Mouse (Mus musculus): Measurements from ENCODE around the gene Cyba. TPM values are rescaled to one million over a fixed set of nuclear protein-coding genes. Genes with fewer than 3 reads are reported as not detected.

The Cyba gene
- total and polyA plus RNA-seq, 2 experiments = 13.9 to 34.2 TPM

DNA sequence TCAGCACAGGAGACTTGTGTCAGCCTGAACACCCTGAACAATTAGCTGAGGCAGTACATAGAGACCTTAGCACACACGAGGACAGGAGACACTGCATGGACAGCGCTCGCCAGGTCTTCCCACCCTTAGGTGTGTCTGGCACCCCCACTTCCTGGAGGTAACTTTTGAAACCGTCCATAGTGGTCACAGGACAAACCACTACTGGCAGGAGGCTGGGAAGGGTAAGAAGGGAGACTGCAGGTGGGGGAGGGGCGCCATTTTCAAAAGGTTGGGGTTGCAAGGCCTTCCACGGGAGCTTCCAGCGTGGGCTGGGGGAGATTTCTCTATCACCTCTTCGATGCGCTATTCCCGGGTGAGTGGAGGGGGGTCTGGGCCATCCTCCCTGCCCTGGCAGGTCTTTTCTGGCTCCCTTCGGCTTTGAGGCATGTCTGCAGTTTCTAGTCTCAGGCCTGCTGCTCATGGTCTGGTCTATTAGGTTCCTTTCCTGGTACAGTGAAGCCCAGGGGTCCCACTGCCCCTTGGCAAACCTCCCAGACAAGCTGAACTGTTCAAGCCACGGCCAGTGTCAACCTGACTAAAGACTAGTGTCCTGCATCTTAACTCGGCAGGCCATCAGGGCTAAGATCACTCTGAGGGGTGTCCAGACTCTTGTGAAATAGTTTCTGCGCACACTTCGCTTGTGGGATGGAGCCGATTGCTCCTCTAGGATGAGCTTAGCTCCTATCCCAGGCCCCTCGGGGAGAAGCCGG lies 862 bp downstream of the Cyba start:
- Histone ChIP-seq H3K4me3 (ENCODE audit: insufficient read depth, low read depth, low read length) (peak overlapping the region; percentile 77), H3K36me3 (ENCODE audit: control insufficient read depth, insufficient read depth, low read length) (peaks cover 9% of the 10 kb centered on the region), H3K27me3 (ENCODE audit: control insufficient read depth, insufficient read depth, low read length) (no peaks in the 10 kb centered on the region), H3K9ac (ENCODE audit: low read depth, low read length) (peak overlapping the region; percentile 86), H3K27ac (replicated peaks; ENCODE audit: insufficient read depth, low read depth, low read length) (peak overlapping the region; percentile 53), H3K4me1 (ENCODE audit: control insufficient read depth, insufficient read depth, low read length) (no peaks in the 10 kb centered on the region), H3K79me2 (ENCODE audit: control insufficient read depth, insufficient read depth, low read length) (no peaks in the 10 kb centered on the region)
- 50% methylated on average over 18 of the region's 18 CpGs for WGBS
- TF ChIP-seq CTCF (IDR thresholded peaks at IDR 0.05; ENCODE audit: low read depth, low read length) (no peak), POLR2A (IDR thresholded peaks at IDR 0.05; ENCODE audit: extremely low read depth, insufficient read depth, low read length) (no peak)
- no peak for DNase-seq (ENCODE audit: extremely low read depth, low read depth, low spot score)

DNA sequence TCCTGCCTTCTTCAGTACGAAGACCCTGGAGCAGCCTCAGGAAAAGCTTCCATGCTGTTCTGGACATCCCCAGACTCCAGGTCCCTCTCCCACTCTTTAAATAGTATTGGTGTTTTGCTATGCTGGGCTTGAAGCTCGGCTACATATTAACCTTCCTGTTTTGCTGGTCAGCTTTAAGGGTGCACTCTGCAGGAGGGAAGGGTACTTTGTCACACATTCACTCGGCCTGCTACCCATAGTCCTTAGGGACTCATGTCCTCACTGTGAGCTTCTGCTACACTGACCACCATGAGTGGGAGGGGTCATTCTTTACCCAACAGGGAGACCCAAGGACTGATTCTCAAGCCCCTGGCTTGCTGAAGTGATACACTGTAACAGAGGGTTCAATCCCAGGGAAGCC lies 2.1 kb downstream of the Cyba start:
- Histone ChIP-seq H3K4me3 (ENCODE audit: insufficient read depth, low read depth, low read length) (no peak overlapping the region), H3K4me1 (ENCODE audit: control insufficient read depth, insufficient read depth, low read length) (no peaks in the 10 kb centered on the region), H3K79me2 (ENCODE audit: control insufficient read depth, insufficient read depth, low read length) (no peaks in the 10 kb centered on the region), H3K36me3 (ENCODE audit: control insufficient read depth, insufficient read depth, low read length) (peaks cover 1% of the 10 kb centered on the region), H3K9ac (ENCODE audit: low read depth, low read length) (no peak overlapping the region), H3K27me3 (ENCODE audit: control insufficient read depth, insufficient read depth, low read length) (no peaks in the 10 kb centered on the region), H3K27ac (replicated peaks; ENCODE audit: insufficient read depth, low read depth, low read length) (0 out of 2 replicates have a peak overlapping the region, but pooled peaks have one; percentile 7)
- TF ChIP-seq POLR2A (IDR thresholded peaks at IDR 0.05; ENCODE audit: extremely low read depth, insufficient read depth, low read length) (no peak), CTCF (IDR thresholded peaks at IDR 0.05; ENCODE audit: low read depth, low read length) (no peak)
- no peak for DNase-seq (ENCODE audit: extremely low read depth, low read depth, low spot score)
- 64% methylated on average over 3 of the region's 3 CpGs for WGBS

DNA sequence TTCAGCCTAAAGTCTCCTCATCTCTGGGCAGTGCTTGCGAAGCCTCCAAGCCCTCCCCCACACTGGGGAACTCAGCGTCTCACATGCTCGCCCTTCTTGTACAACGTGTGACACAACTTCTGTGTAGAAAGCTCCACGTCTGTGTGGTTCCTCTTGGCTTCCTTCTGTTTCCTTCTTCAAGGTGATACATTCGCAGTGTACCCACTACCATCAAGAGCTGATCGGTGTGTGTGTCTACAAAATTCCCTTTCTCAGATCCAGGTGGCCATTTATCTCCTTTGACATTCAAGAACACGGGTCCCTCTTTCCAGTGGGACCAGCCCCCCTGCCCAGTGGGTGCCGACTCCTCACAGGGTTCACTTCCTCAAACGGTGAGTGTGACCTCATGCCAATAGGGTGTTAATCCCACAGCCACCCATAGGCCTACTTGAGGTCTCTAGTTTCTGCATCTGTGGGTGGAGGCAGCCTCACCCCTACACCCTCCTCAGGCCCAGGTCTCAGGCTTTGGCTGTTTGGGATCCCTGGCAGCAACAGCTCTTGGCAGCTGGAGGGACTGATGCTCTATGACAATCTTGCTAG lies 2.6 kb downstream of the Cyba start:
- TF ChIP-seq POLR2A (IDR thresholded peaks at IDR 0.05; ENCODE audit: extremely low read depth, insufficient read depth, low read length) = no peak
- TF ChIP-seq CTCF (IDR thresholded peaks at IDR 0.05; ENCODE audit: low read depth, low read length) = no peak
- no peaks in the 10 kb centered on the region for H3K4me1 ChIP-seq (ENCODE audit: control insufficient read depth, insufficient read depth, low read length)

DNA sequence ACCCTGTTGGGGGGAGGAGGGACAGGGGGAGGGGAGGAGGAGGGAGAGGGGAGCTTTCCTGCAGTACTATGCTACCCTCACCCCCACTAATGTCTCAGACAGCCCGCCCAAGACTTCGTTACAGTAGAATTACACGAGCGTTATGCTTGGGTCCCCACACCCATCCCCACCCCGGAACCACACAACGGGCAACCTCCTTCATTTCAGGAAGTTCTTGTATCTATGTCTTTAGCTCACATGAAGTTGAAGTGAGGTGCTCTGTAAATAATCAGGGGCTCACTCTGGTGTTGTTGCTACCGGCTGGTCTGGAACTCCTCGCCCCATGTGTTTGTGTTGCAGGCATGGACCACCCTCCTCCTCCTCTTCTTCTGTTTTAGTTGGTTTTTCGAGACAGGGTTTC lies 4.6 kb downstream of the Cyba start:
- Histone ChIP-seq H3K4me3 (ENCODE audit: insufficient read depth, low read depth, low read length) (no peak overlapping the region), H3K27me3 (ENCODE audit: control insufficient read depth, insufficient read depth, low read length) (no peaks in the 10 kb centered on the region)
- 87% methylated on average over 9 of the region's 9 CpGs for WGBS

More for the DNA sequence above, 2.6 kb downstream of the Cyba start:
- 79% methylated on average over 10 of the region's 10 CpGs for whole genome bisulfite sequencing
- no peak overlapping the region for H3K4me3 ChIP-seq (ENCODE audit: insufficient read depth, low read depth, low read length)
- peak; percentile 38 for DNase-seq (ENCODE audit: extremely low read depth, low read depth, low spot score)
- H3K36me3 ChIP-seq (ENCODE audit: control insufficient read depth, insufficient read depth, low read length) = peaks cover 1% of the 10 kb centered on the region
- H3K27me3 ChIP-seq (ENCODE audit: control insufficient read depth, insufficient read depth, low read length) = no peaks in the 10 kb centered on the region
- H3K9ac ChIP-seq (ENCODE audit: low read depth, low read length) = no peak overlapping the region
- H3K27ac ChIP-seq (replicated peaks; ENCODE audit: insufficient read depth, low read depth, low read length) = 0 out of 2 replicates have a peak overlapping the region, but pooled peaks have one; percentile 7
- no peaks in the 10 kb centered on the region for H3K79me2 ChIP-seq (ENCODE audit: control insufficient read depth, insufficient read depth, low read length)

DNA sequence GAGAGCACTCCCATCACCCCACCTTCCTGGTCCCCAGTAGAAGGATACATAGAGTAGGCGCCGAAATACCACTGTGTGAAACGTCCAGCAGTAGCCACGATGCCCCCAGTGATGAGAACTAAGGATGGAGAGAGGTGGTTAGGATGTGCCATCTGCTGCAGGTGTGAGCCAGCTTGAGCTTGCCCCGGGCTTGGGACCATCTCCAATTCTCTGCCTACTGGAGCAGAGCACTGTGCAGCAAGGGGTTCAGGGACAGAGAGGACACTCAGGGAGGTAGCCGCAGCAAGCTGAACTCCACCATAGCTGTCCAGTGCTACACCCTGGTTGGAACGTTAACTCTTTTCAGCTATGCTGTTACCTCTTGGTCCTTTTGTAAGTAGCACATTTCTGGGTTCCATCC lies 5.1 kb downstream of the Cyba start:
- no peaks in the 10 kb centered on the region for H3K4me1 ChIP-seq (ENCODE audit: control insufficient read depth, insufficient read depth, low read length)
- H3K36me3 ChIP-seq (ENCODE audit: control insufficient read depth, insufficient read depth, low read length) = no peaks in the 10 kb centered on the region
- no peaks in the 10 kb centered on the region for H3K27me3 ChIP-seq (ENCODE audit: control insufficient read depth, insufficient read depth, low read length)
- no peak overlapping the region for H3K9ac ChIP-seq (ENCODE audit: low read depth, low read length)
- no peaks in the 10 kb centered on the region for H3K79me2 ChIP-seq (ENCODE audit: control insufficient read depth, insufficient read depth, low read length)
- no peak for TF ChIP-seq POLR2A (IDR thresholded peaks at IDR 0.05; ENCODE audit: extremely low read depth, insufficient read depth, low read length)
- TF ChIP-seq CTCF (IDR thresholded peaks at IDR 0.05; ENCODE audit: low read depth, low read length) = no peak
- no peak overlapping the region for H3K4me3 ChIP-seq (ENCODE audit: insufficient read depth, low read depth, low read length)
- H3K27ac ChIP-seq (replicated peaks; ENCODE audit: insufficient read depth, low read depth, low read length) = no peak overlapping the region
- no peak for DNase-seq (ENCODE audit: extremely low read depth, low read depth, low spot score)
- 94% methylated on average over 7 of the region's 7 CpGs for WGBS

More for the DNA sequence above, 4.6 kb downstream of the Cyba start:
- Histone ChIP-seq H3K4me1 (ENCODE audit: control insufficient read depth, insufficient read depth, low read length) (no peaks in the 10 kb centered on the region), H3K79me2 (ENCODE audit: control insufficient read depth, insufficient read depth, low read length) (no peaks in the 10 kb centered on the region), H3K9ac (ENCODE audit: low read depth, low read length) (no peak overlapping the region), H3K36me3 (ENCODE audit: control insufficient read depth, insufficient read depth, low read length) (no peaks in the 10 kb centered on the region), H3K27ac (replicated peaks; ENCODE audit: insufficient read depth, low read depth, low read length) (no peak overlapping the region)
- no peak for TF ChIP-seq CTCF (IDR thresholded peaks at IDR 0.05; ENCODE audit: low read depth, low read length)
- no peak for TF ChIP-seq POLR2A (IDR thresholded peaks at IDR 0.05; ENCODE audit: extremely low read depth, insufficient read depth, low read length)
- no peak for DNase-seq (ENCODE audit: extremely low read depth, low read depth, low spot score)

DNA sequence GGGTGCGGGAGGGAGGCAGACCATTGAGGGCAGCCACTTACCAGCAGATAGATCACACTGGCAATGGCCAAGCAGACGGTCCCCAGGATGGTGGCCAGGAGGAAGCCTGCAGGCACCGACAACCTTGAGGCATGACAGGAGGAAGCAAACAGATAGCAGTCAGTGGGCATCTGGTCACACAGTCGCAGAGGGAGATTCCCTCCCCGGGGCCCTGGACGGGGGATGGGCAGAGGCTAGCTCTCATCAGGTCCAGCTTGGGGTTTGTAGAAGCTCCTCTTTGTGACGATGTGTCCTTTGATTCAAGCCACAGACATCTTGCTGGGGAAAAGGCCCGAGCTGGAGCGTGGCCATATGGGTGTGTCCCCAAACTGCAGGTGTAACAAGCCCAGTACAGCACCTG lies 6.6 kb downstream of the Cyba start:
- DNase-seq (ENCODE audit: extremely low read depth, low read depth, low spot score) = no peak
- 72% methylated on average over 9 of the region's 9 CpGs for WGBS
- TF ChIP-seq POLR2A (IDR thresholded peaks at IDR 0.05; ENCODE audit: extremely low read depth, insufficient read depth, low read length) = no peak
- TF ChIP-seq CTCF (IDR thresholded peaks at IDR 0.05; ENCODE audit: low read depth, low read length) = no peak
- Histone ChIP-seq H3K79me2 (ENCODE audit: control insufficient read depth, insufficient read depth, low read length) (no peaks in the 10 kb centered on the region), H3K4me1 (ENCODE audit: control insufficient read depth, insufficient read depth, low read length) (no peaks in the 10 kb centered on the region), H3K27me3 (ENCODE audit: control insufficient read depth, insufficient read depth, low read length) (no peaks in the 10 kb centered on the region), H3K9ac (ENCODE audit: low read depth, low read length) (no peak overlapping the region), H3K27ac (replicated peaks; ENCODE audit: insufficient read depth, low read depth, low read length) (no peak overlapping the region), H3K4me3 (ENCODE audit: insufficient read depth, low read depth, low read length) (no peak overlapping the region), H3K36me3 (ENCODE audit: control insufficient read depth, insufficient read depth, low read length) (no peaks in the 10 kb centered on the region)
